Comparison of ENCODE assay signal across 7 mouse cellular contexts in genomic region chr14:32960481-32960880, GRCm38 (mm10). TPM values are rescaled to one million over a fixed set of nuclear protein-coding genes. Genes with fewer than 3 reads are reported as not detected.
DNase-seq lines count a peak whose midpoint lies in the region; TF ChIP-seq lines count a peak whose summit lies in the region.

No protein-coding gene starts in this region.

- TF ChIP-seq EP300 in heart, adult 2 months (IDR thresholded peaks at IDR 0.05; ENCODE audit: insufficient read depth, low read depth, low read length) = peak; percentile 76

- peak; percentile 48 for TF ChIP-seq CTCF in E14TG2a.4 (conservative IDR thresholded peaks at IDR 0.05; ENCODE audit: low read length)
- peak; percentile 81 for TF ChIP-seq CTCF in cortical plate, adult 2 months (IDR thresholded peaks at IDR 0.05; ENCODE audit: extremely low read depth, insufficient read depth, low read length)
- TF ChIP-seq CTCF in heart, adult 2 months (IDR thresholded peaks at IDR 0.05) = peak; percentile 86
- peak; percentile 96 for TF ChIP-seq CTCF in layer of hippocampus, adult 2 months (conservative IDR thresholded peaks at IDR 0.05)

- H3K27me3 ChIP-seq in E14TG2a.4 (ENCODE audit: insufficient read depth, low read length) = 0 out of 2 replicates have a peak, but pooled peaks cover 4% of the 10 kb centered on the region
- H3K27me3 ChIP-seq in heart, adult 2 months (ENCODE audit: control insufficient read depth, insufficient read depth, low read length) = no peaks in the 10 kb centered on the region

- H3K27ac ChIP-seq in cortical plate, adult 2 months (ENCODE audit: insufficient read depth, low read length) = no peak overlapping the region
- H3K27ac ChIP-seq in heart, adult 2 months = no peak overlapping the region
- H3K27ac ChIP-seq in layer of hippocampus, adult 2 months = no peak overlapping the region

- WGBS in heart, adult 2 months = 44% methylated on average over 5 of the region's 5 CpGs

- no peaks in the 10 kb centered on the region for H3K36me3 ChIP-seq in E14TG2a.4 (ENCODE audit: insufficient read depth, low read length)
- H3K36me3 ChIP-seq in heart, adult 2 months (ENCODE audit: control insufficient read depth, insufficient read depth, low read length) = no peaks in the 10 kb centered on the region

- no peak overlapping the region for H3K4me3 ChIP-seq in E14TG2a.4 (replicated peaks; ENCODE audit: low read length)
- H3K4me3 ChIP-seq in cortical plate, adult 2 months (ENCODE audit: insufficient read depth, low read length) = no peak overlapping the region
- H3K4me3 ChIP-seq in heart, adult 2 months = no peak overlapping the region
- no peak overlapping the region for H3K4me3 ChIP-seq in layer of hippocampus, adult 2 months

- H3K9me3 ChIP-seq in E14TG2a.4 (ENCODE audit: low read length) = no peaks in the 10 kb centered on the region

- H3K4me1 ChIP-seq in E14TG2a.4 (replicated peaks; ENCODE audit: low read depth, low read length) = no peaks in the 10 kb centered on the region
- H3K4me1 ChIP-seq in cortical plate, adult 2 months (ENCODE audit: control insufficient read depth, insufficient read depth, low read length) = no peaks in the 10 kb centered on the region
- H3K4me1 ChIP-seq in heart, adult 2 months (ENCODE audit: control insufficient read depth, insufficient read depth, low read length) = peaks cover 10% of the 10 kb centered on the region; the same call in 1 of the 2 replicates

- H3K9ac ChIP-seq in heart, adult 2 months (ENCODE audit: low read depth, low read length) = no peak overlapping the region

- H3K79me2 ChIP-seq in heart, adult 2 months (replicated peaks; ENCODE audit: control insufficient read depth, insufficient read depth, low read length) = no peaks in the 10 kb centered on the region

- no peak for TF ChIP-seq POLR2A in cortical plate, adult 2 months (IDR thresholded peaks at IDR 0.05; ENCODE audit: extremely low read depth, insufficient read depth, low read length)
- no peak for TF ChIP-seq POLR2A in heart, adult 2 months (IDR thresholded peaks at IDR 0.05; ENCODE audit: insufficient read depth, low read depth, low read length)

- peak; percentile 62 to 65 for DNase-seq in adrenal gland, adult 18-20 months (ENCODE audit: low spot score in 2 of 2)
- DNase-seq in heart, adult 2 months = peak; percentile 70 to 73
- peak; percentile 74 to 83 for DNase-seq in layer of hippocampus, adult 2 months (ENCODE audit: low spot score in 2 of 2)
- DNase-seq in lung, postnatal 14 days = peak; percentile 70
- peak; percentile 60 for DNase-seq in right cerebral cortex, postnatal 25 days

- intact Hi-C loops in heart, adult 2 months (cut with DNase I) = no loop called here

RNA-seq across cellular contexts. Expression of gene Lrrc18, which starts 30.7 kb away (rescaled TPM):
- total RNA-seq in adrenal gland, adult 18-20 months (2021) = under 1 TPM; 0.70 to 0.76 TPM
- polyA plus RNA-seq in cortical plate, adult 2 months (2012; rRNA removed) = 0.28 and 0.56 TPM in 2 replicates
- total RNA-seq in heart, adult 2 months (2021) = under 1 TPM; 0.25 to 0.50 TPM
- 0.55 and 0.61 TPM in 2 replicates for polyA plus RNA-seq in heart, adult 2 months (2012; rRNA removed)
- under 1 TPM; 0.28 to 0.29 TPM for total RNA-seq in layer of hippocampus, adult 2 months (2021)
